Mouse (Mus musculus): ENCODE data around the gene Xpot. TPM values are rescaled to one million over a fixed set of nuclear protein-coding genes. Genes with fewer than 3 reads are reported as not detected.

The Xpot gene
- polyA plus RNA-seq, 1 experiment from 2014 or later, result 27.8 TPM

DNA sequence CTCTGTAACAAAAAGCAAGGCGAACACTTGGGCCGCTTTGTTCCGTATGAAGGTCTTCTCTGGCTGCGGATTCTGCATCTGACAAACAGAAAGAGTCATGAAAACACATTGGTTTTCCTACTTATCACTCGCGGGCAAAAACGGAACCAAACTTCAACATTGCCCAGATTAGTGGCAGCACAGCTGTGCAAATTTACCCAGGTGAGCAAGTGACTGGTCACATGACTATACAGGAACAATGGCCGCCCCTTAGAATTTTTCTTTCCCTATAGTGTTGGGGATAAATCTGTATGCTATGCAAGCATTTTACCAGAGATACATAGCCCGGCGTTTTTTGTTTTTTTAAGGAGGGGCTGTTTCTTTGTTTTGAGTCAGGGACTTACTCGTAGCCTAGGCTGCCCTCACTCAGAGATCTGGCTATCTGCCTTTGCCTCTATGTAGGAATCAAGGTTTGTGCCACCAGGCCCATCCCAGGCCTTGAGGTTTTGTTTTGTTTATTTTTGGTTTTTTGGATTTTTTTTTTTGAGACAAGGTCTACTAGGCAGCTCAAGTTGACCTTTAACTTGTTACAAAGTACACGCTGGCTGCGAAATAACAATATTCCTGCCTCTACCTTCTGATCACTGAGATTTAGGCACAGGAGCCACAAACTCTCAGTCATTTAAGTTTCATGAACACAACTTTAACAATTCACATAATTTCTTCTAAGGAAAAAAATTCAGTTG is 10.8 kb downstream of the Xpot start:
- peaks cover 66% of the 10 kb centered on the region for H3K36me3 ChIP-seq
- 92% methylated on average over 13 of the region's 13 CpGs for WGBS

DNA sequence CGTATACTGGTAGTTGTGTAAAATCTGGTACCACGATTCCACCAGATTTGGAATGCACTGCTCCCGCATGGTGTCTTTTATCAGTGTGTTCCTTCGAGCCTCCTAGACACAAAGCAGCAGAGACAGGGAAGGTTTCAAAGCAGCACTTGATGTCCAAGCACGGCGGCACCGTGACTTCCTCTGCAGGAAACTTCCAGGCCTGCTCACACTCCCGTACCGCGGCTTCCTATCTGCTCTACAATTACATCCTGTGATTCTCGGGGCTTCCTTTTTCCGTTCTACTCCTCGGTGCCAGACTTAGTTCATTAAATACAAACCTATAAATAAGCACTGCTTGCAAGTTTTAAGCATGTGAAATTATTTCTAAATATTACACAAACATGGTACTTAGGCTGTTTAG is 12.6 kb downstream of the Xpot start:
- no peak overlapping the region for H3K4me2 ChIP-seq
- H3K27me3 ChIP-seq, result no peaks in the 10 kb centered on the region
- 69% methylated on average over 13 of the region's 13 CpGs for WGBS
- H3K9me3 ChIP-seq (replicated peaks), result no peaks in the 10 kb centered on the region
- no peaks in the 10 kb centered on the region; the same call in 1 of the 2 replicates for H3K4me1 ChIP-seq (replicated peaks)
- ATAC-seq (replicated peaks; ENCODE audit: insufficient number of reproducible peaks, insufficient read depth, low FRiP score, low read depth), result peak; percentile 73
- peak overlapping the region; percentile 56 for H3K27ac ChIP-seq
- H3K36me3 ChIP-seq, result peaks cover 76% of the 10 kb centered on the region
- no peak overlapping the region for H3K4me3 ChIP-seq
- H3K9ac ChIP-seq, result no peak overlapping the region

More for the DNA sequence above, 10.8 kb downstream of the Xpot start:
- H3K4me3 ChIP-seq, result no peak overlapping the region
- no peak overlapping the region for H3K27ac ChIP-seq
- no peaks in the 10 kb centered on the region for H3K27me3 ChIP-seq
- H3K4me1 ChIP-seq (replicated peaks), result no peaks in the 10 kb centered on the region; the same call in 1 of the 2 replicates
- H3K4me2 ChIP-seq, result no peak overlapping the region
- no peaks in the 10 kb centered on the region for H3K9me3 ChIP-seq (replicated peaks)
- H3K9ac ChIP-seq, result no peak overlapping the region
- ATAC-seq (replicated peaks; ENCODE audit: insufficient number of reproducible peaks, insufficient read depth, low FRiP score, low read depth), result no peak

DNA sequence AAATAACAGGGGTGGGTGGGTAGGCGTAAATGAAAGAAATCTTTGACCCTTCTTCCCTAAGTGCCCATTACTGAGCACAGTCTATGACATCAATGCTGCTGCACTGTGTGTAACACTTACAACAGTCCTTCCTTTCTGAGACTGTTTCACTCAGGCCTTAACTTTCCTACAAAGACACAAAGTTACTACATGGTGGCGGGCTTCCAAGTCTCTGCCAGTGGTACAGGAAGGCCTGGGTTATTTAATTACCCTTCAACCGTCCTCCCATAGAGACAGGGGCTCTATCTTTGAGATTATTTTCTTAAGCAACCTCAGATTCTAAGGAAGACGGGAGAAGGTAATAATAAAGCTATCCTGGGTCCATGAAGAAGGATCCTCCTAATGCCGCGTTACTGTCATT is 13.7 kb downstream of the Xpot start:
- H3K4me3 ChIP-seq, result no peak overlapping the region
- WGBS, result 78% methylated on average over 6 of the region's 6 CpGs
- H3K4me1 ChIP-seq (replicated peaks), result no peaks in the 10 kb centered on the region; the same call in 1 of the 2 replicates
- no peaks in the 10 kb centered on the region for H3K9me3 ChIP-seq (replicated peaks)
- H3K9ac ChIP-seq, result no peak overlapping the region
- H3K4me2 ChIP-seq, result no peak overlapping the region
- H3K27ac ChIP-seq, result peak overlapping the region; percentile 56; the same call in 1 of the 2 replicates
- H3K36me3 ChIP-seq, result peaks cover 76% of the 10 kb centered on the region
- ATAC-seq (replicated peaks; ENCODE audit: insufficient number of reproducible peaks, insufficient read depth, low FRiP score, low read depth), result no peak
- H3K27me3 ChIP-seq, result no peaks in the 10 kb centered on the region

DNA sequence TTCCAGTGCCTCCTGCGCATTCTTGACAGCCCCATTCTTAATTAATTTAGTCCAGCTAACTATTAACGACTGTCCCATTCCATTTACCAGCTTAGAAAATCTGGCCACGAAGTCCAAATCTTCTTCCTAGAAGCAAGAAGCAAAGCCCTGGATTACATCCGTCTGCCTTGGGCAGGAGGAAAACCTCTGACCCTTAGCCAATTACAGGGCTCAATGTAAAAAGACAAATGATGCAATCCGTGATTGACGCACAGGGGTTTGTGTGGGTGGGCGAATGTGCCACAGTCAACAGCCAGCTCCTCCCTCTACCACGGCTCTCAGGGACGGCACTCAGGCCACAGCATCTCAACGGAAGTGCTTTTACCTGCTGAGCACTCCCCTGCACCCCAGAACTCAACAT is 14.5 kb downstream of the Xpot start:
- 83% methylated on average over 10 of the region's 10 CpGs for WGBS
- no peak for ATAC-seq (replicated peaks; ENCODE audit: insufficient number of reproducible peaks, insufficient read depth, low FRiP score, low read depth)
- H3K36me3 ChIP-seq, result peaks cover 76% of the 10 kb centered on the region

DNA sequence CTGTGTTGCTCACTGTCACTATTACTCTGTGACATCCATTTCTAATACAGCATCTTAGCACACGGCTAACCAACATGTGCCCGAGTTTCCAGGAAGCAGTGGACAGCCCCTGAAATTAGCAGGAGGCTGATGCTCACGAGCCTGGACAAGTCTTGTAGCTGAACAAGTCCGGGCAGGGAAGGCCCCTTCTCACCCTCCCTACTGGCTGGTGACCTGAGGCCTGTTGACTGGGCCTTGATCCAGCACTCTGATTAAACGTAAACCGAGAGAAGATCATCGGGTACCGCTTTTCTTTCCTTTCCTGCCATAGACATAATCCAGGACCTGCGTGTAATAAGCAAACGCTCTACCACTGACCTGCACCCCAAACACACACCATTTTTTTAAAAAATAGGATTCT is 18.0 kb downstream of the Xpot start:
- WGBS, result 92% methylated on average over 10 of the region's 10 CpGs

More for the DNA sequence above, 14.5 kb downstream of the Xpot start:
- H3K9me3 ChIP-seq (replicated peaks), result no peaks in the 10 kb centered on the region
- H3K4me2 ChIP-seq, result no peak overlapping the region
- no peak overlapping the region for H3K27ac ChIP-seq
- H3K27me3 ChIP-seq, result no peaks in the 10 kb centered on the region
- H3K9ac ChIP-seq, result no peak overlapping the region
- no peak overlapping the region for H3K4me3 ChIP-seq
- no peaks in the 10 kb centered on the region; the same call in 1 of the 2 replicates for H3K4me1 ChIP-seq (replicated peaks)

DNA sequence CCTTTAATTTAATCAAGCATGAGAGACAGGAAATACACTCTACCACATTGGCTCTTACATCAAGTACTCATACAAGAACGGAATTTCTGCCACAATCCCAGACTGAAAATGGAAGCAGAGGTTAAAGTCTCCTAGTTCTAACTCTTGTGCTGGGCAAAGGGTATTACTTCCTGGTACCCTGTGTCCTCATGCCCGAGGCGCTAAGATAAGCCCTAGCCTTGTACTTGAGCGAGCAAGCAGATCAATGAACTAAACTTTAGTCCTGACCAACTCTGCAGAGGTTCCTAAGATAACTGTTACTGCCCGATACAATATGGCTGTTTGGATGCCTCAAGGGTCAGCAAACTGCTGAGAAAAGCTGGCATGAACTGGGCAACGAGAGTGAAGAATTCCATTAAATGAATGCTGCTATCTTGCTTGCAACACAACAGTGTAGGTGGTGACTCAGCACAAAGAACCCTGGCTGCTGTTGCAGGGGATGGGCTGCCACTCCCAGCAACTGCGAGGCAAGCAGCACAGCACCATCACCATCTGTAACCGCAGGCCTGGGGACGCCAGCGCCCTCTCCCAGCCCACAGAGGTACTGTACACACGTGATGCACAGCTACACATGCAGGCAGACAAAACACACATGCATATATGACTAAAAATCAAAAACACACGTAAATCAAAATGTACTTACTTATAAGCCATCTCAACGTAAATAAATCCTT is 21.3 kb downstream of the Xpot start:
- H3K4me2 ChIP-seq, result no peak overlapping the region
- ATAC-seq (replicated peaks; ENCODE audit: insufficient number of reproducible peaks, insufficient read depth, low FRiP score, low read depth), result no peak

More for the DNA sequence above, 18.0 kb downstream of the Xpot start:
- H3K9ac ChIP-seq, result no peak overlapping the region
- peaks cover 84% of the 10 kb centered on the region for H3K36me3 ChIP-seq
- no peak for ATAC-seq (replicated peaks; ENCODE audit: insufficient number of reproducible peaks, insufficient read depth, low FRiP score, low read depth)
- no peak overlapping the region for H3K27ac ChIP-seq
- no peak overlapping the region for H3K4me3 ChIP-seq
- H3K9me3 ChIP-seq (replicated peaks), result no peaks in the 10 kb centered on the region
- H3K27me3 ChIP-seq, result no peaks in the 10 kb centered on the region
- no peak overlapping the region for H3K4me2 ChIP-seq
- H3K4me1 ChIP-seq (replicated peaks), result no peaks in the 10 kb centered on the region; the same call in 1 of the 2 replicates

DNA sequence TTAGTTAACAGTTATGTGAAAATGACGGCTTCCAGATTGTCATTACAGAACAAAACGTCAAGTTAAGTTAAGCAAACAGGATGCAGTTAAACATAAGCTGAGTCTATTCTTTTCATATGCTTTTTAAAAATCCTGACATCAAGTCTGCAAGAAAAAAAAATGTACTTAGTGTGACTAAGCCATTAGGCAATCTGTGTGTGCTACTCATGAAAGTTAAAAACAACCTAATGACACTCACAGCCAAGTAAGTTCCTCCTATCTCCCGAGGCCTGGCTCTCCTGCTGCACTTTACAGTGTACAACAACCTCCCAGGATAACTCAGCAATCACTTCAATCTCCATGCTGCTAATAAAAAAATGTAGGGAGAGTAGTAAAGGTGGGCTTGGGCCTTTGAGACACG is 22.6 kb downstream of the Xpot start:
- no peak for ATAC-seq (replicated peaks; ENCODE audit: insufficient number of reproducible peaks, insufficient read depth, low FRiP score, low read depth)
- Histone ChIP-seq H3K27ac (no peak overlapping the region), H3K36me3 (peaks cover 95% of the 10 kb centered on the region), H3K4me3 (no peak overlapping the region), H3K4me2 (no peak overlapping the region), H3K27me3 (no peaks in the 10 kb centered on the region), H3K4me1 (replicated peaks) (no peaks in the 10 kb centered on the region), H3K9me3 (replicated peaks) (no peaks in the 10 kb centered on the region), H3K9ac (no peak overlapping the region)
- 80% methylated on average over 4 of the region's 4 CpGs for WGBS

More for the DNA sequence above, 21.3 kb downstream of the Xpot start:
- H3K4me3 ChIP-seq, result no peak overlapping the region
- no peaks in the 10 kb centered on the region for H3K27me3 ChIP-seq
- no peaks in the 10 kb centered on the region for H3K4me1 ChIP-seq (replicated peaks)
- H3K36me3 ChIP-seq, result peaks cover 93% of the 10 kb centered on the region
- no peak overlapping the region for H3K9ac ChIP-seq
- WGBS, result 88% methylated on average over 13 of the region's 13 CpGs
- no peaks in the 10 kb centered on the region for H3K9me3 ChIP-seq (replicated peaks)
- H3K27ac ChIP-seq, result no peak overlapping the region

DNA sequence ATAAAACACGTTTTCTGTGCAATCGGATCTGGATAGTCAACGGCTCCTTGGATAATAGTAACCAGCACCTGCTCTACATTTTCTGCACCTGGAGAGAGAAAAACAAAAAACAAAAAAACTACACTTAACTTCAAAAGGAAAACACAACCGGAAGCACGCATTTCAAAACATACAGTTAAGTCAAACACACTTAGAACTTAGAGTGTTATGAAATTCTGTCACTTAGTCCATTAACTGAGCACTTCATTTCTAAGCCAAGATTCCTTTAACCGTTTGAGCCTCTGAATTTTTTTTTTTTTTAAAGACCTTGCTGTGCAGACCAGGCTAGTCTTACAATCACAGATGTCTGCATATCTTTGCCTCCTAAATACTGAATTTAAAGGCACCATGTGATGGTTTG is 24.9 kb downstream of the Xpot start:
- Histone ChIP-seq H3K4me1 (replicated peaks) (no peaks in the 10 kb centered on the region), H3K4me2 (no peak overlapping the region), H3K9ac (no peak overlapping the region), H3K4me3 (no peak overlapping the region), H3K9me3 (replicated peaks) (no peaks in the 10 kb centered on the region), H3K27me3 (no peaks in the 10 kb centered on the region), H3K27ac (no peak overlapping the region), H3K36me3 (peaks cover 93% of the 10 kb centered on the region)
- 87% methylated on average over 6 of the region's 6 CpGs for WGBS
- ATAC-seq (replicated peaks; ENCODE audit: insufficient number of reproducible peaks, insufficient read depth, low FRiP score, low read depth), result no peak

DNA sequence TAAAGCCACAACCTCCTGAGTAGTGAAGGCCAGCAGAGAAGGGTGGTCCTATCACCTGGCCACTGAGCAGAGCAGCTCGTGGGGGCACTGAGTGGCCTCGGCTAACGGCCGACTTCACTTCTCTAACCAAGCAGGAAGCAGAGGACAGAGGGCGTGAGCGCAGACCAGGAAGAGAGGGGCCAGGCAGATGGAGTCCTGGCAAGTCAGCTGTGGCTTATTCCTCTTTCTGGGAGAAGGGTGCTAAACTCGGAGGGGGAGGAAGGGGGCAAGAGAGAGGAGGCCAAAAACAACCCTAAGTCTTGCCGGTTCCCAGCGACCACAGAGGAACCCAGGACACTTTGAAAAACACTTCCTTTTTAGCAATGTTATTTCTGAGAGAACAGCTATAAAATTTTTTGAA is 29.6 kb downstream of the Xpot start:
- H3K4me3 ChIP-seq, result no peak overlapping the region
- no peak overlapping the region for H3K9ac ChIP-seq
- ATAC-seq (replicated peaks; ENCODE audit: insufficient number of reproducible peaks, insufficient read depth, low FRiP score, low read depth), result no peak
- H3K4me2 ChIP-seq, result no peak overlapping the region
- H3K9me3 ChIP-seq (replicated peaks), result no peaks in the 10 kb centered on the region
- WGBS, result 82% methylated on average over 9 of the region's 9 CpGs
- peaks cover 76% of the 10 kb centered on the region for H3K36me3 ChIP-seq
- no peaks in the 10 kb centered on the region for H3K27me3 ChIP-seq
- no peak overlapping the region for H3K27ac ChIP-seq
- no peaks in the 10 kb centered on the region for H3K4me1 ChIP-seq (replicated peaks)

DNA sequence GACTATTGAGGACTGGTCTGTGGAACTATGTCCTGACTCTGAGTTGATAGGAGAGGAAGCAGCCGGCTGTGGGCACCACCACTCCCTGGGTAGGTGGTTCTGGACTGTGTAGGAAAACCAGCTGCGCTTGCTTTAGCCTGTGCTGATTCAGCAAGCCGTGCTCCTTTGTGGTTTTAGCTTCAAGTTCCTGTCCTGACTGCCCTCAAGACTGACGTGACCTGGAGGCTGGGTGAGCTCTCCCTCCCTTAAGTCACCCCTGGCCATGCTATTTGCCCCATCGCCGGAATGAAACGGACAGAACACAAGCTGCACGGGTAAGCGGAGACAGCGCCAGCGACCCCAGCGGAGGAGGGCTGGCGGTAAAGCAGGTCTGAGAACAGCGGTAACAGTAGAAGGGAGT is 35.0 kb downstream of the Xpot start:
- no peak for ATAC-seq (replicated peaks; ENCODE audit: insufficient number of reproducible peaks, insufficient read depth, low FRiP score, low read depth)
- Histone ChIP-seq H3K27ac (0 out of 2 replicates have a peak overlapping the region, but pooled peaks have one; percentile 16), H3K9me3 (replicated peaks) (no peaks in the 10 kb centered on the region), H3K4me2 (no peak overlapping the region), H3K36me3 (peaks cover 31% of the 10 kb centered on the region), H3K9ac (no peak overlapping the region), H3K4me1 (replicated peaks) (0 out of 2 replicates have a peak, but pooled peaks cover 2% of the 10 kb centered on the region), H3K4me3 (no peak overlapping the region), H3K27me3 (no peaks in the 10 kb centered on the region)
- WGBS, result 79% methylated on average over 14 of the region's 14 CpGs

DNA sequence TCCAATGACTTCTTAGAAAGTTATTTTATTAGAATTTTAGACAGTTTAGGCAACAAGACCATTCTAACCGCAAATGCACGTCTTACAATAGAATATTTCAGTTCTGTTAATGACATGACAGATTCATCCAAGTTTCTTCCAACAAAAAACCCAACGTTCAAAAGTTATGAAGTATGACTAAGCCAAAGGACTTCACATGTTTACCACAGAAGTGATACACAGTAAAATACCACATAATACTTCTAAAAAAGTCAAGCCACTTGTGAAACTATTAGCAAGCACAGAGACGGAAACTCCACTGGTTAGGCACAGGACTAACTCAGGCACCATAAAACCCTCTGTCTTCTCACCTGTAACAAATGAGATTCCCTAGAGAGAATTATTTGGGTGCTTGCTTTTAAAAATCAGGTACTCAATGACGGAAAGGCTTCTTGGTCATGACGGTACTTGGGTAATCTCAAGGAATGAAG is 38.7 kb downstream of the Xpot start:
- ATAC-seq (replicated peaks; ENCODE audit: insufficient number of reproducible peaks, insufficient read depth, low FRiP score, low read depth), result no peak
- no peaks in the 10 kb centered on the region for H3K27me3 ChIP-seq
- H3K9me3 ChIP-seq (replicated peaks), result no peaks in the 10 kb centered on the region
- 60% methylated on average over 6 of the region's 6 CpGs for WGBS
- H3K4me1 ChIP-seq (replicated peaks), result peaks cover 12% of the 10 kb centered on the region
- H3K36me3 ChIP-seq, result peaks cover 26% of the 10 kb centered on the region
- H3K27ac ChIP-seq, result peak overlapping the region; percentile 87; the same call in 1 of the 2 replicates
- peak overlapping the region; percentile 64 for H3K4me2 ChIP-seq
- peak overlapping the region; percentile 84 for H3K4me3 ChIP-seq
- peak overlapping the region; percentile 88 for H3K9ac ChIP-seq

Data from heart, embryonic 15.5 days (tissue).